Mouse (Mus musculus): ENCODE results near the gene Il17rb.

DNA sequence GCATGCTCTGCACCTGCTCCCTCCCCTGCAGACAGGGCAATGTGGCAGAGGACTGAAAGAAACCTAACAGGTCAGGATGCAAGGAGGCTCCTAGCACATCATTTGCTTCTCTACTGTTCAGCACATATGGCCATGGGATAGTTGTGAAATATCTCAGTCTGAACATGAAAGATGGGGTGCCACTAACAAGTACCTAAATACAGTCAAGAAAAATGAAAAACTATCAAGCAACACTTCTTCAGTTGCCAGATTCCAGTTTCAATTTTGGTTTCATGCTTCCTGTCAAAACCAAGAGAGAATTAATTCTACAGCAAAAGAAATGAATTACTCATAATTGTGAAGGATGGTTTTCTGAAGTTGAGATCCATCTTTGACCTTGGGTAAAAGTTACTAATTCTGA, 51.3 kb downstream of the Il17rb start:
- TF ChIP-seq CTCF (IDR thresholded peaks at IDR 0.05; ENCODE audit: extremely low read depth, insufficient read depth, insufficient read length, insufficient replicate concordance) = no peak
- TF ChIP-seq POLR2A (IDR thresholded peaks at IDR 0.05; ENCODE audit: low read depth, low read length) = no peak
